Mouse (Mus musculus): Measurements from ENCODE around the gene Plekhd1.

Plekhd1 gene

DNA sequence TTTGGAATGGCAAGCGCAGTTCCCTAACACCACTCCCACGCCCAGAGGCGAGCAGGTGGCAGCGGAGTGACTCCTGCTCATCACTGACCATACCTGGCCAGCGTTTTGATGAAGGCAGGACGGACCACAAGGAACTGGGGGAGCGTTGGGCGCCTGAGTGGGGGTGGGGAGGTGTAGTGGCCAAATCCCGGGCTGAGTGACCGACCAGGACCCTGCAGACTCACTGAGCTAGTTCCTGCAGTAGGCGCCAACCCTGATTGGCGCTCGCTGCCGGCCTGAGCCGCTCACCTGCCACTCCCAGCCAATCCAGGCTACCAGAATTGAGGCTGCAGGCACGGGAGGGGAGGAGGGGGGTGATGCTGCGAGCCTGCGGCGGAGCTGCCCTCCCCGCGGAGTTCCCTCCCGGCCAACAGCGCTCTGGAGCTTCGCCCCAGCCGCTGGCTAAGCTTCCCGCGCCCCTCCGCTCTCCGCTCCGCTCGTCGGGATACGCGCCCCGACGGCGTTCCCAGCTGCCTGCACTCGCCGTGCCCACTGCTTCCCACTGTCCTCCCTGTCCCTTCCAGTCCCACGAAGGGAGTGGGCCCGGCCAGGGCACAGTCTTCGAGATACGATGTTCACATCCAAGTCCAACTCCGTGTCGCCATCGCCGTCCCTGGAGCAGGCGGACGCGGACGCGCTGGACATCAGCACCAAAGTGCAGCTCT is at the start of gene Plekhd1:
Gene Plekhd1, plus strand, starts transcription at position 323 of the 704 bp plus-strand sequence.
- no peak for DNase-seq (ENCODE audit: low read depth)

- peak; percentile 80 for DNase-seq (ENCODE audit: low read depth)
Observed at GRCm38 (mm10) chr12:80642725-80643692, 49.4 kb upstream of the Plekhd1 start.

GRCm38 (mm10) chr12:80643693-80644505 is 48.5 kb upstream of the Plekhd1 start, which contains the start of the genes Slc39a9 and Erh:
Gene Slc39a9 (plus strand): TSS chr12:80643883.
Gene Erh (minus strand): TSS chr12:80644341.
- DNase-seq (ENCODE audit: low read depth) = peak; percentile 96

GRCm38 (mm10) chr12:80644506-80644868 is 47.9 kb upstream of the Plekhd1 start:
- DNase-seq (ENCODE audit: low read depth) = no peak

- DNase-seq (ENCODE audit: low read depth) = no peak
Observed at GRCm38 (mm10) chr12:80646377-80646776, 46.0 kb upstream of the Plekhd1 start.

DNA sequence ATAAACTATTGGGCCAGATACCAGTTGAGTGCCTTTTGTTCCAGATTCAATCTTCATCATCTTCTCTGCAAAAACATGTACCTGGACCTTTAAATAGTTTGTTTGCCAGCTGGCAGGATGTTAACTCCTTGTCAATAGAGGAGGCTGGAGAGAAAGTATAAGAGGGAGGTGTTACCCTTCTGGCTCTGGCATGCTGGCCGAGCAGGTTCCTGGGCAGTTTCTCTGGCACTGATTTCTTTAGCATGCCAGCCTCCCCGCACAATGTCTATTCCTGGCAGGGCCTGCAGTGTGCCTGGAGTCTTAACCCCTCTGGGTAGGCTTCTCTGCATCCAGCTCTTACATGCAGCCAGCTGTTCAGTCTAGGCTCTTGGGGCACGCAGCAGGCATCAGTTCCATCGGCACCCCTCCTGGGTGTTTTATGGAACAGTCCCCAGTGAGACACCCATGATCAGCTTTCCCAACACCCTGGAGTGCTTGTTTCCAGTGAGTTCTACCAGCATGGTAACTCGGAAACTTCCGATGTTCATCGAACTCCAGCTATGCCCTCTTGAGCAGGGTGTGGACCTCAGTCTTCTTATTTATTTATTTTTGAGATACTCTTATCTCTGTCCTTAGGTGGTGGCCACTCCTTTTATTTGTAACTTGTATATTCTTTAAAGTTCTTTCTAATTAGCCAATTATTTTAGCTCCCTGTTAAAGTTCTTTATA is 38.3 kb upstream of the Plekhd1 start:
- no peak for DNase-seq (ENCODE audit: low read depth)

DNA sequence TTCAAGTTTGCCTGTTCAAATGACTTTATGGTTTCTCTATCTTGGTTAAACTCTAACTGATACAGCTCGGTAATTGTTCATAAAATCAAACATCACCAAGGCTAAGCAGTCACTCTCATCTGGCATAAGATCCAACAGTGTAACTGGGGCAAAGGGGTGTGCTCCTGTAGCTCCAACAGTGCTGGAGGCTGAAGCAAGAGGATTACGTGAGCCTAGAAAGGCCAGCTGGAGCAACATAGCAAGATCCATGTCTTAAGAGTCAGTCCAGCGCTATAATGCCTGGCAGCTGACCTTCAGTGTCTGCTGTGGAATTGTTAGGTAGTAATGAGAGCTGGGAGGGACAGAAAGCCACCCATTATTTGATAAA is 37.7 kb upstream of the Plekhd1 start:
- no peak for DNase-seq (ENCODE audit: low read depth)

GRCm38 (mm10) chr12:80658661-80659060 is 33.7 kb upstream of the Plekhd1 start:
- DNase-seq (ENCODE audit: low read depth) = no peak

DNA sequence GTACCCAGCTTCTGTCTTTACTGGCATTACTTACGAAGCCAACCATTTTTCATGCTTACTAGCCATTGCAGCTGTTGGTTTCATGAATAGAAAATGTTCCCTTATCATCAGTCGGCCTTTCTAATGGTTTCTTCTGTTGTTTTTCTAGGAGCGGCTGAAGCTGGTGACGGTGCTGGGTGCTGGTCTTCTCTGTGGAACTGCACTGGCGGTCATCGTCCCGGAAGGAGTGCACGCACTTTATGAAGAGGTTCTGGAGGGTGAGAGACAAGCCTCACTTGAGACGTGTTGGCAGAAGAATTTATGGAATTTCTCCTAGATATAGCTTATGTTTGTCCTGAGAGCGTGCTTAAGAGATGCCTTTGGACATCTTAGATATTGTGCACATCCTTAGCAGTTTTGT is 30.1 kb upstream of the Plekhd1 start:
- DNase-seq (ENCODE audit: low read depth) = no peak

DNA sequence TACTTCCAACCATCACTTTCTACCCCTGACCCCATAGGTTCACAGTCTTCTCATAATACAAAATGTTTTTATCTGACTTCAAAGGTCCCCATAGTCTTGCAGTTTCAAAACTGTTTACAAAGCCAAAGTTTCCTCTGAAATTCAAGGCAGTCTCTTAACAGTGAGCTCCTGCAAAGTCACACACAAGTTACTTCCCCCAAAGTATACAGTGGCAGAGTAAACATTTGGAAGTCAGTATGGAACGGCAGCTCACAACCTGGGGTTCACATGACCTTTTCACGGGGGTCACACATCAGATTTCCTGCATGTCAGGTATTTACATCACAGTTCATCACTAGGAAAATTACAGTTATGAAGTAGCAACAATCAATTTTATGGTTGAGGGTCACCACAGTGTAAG is 28.5 kb upstream of the Plekhd1 start:
- no peak for DNase-seq (ENCODE audit: low read depth)

- no peak for DNase-seq (ENCODE audit: low read depth)
Observed at GRCm38 (mm10) chr12:80668391-80668790, 24.0 kb upstream of the Plekhd1 start.

DNA sequence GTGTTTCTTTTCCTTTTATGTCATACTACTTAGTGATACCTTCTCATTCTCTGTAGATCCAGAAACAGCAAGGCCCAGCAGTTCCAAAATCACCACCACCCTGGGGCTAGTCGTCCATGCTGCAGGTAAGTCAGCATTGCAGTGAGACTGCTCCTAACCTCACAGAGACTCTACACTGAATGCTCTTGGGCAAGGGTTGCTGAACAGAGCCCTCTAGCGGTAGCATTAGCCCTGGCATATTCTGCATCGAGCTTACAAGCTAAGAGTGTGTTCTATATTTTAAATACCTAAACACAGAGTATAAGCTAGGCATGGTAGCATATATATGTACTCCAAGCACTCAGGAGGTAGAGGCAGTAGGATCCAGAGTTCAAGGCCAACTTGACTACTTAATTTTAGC is 19.2 kb upstream of the Plekhd1 start:
- DNase-seq (ENCODE audit: low read depth) = peak; percentile 67

GRCm38 (mm10) chr12:80681340-80681739 is 11.1 kb upstream of the Plekhd1 start:
- peak; percentile 18 for DNase-seq (ENCODE audit: low read depth)

DNA sequence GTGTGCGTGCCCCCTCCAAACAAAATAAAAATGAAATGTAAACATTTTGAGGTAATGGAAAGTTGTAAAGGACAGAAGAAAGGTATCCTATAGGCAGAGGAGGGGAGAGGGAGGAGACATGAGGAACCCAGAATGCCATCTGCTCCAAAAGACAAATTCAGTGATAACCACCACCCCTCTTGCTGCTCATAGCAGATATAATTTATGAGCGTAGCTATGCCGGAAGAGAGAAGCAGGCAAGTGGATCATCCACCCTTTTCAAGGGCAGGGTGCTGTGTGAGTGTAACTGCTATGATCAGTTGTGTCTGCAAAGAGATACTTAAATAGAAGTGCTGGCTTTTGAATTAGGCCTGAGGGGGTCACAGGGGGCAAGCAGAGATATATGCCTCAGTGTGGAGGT is 8.8 kb upstream of the Plekhd1 start:
- no peak for DNase-seq (ENCODE audit: low read depth)

DNA sequence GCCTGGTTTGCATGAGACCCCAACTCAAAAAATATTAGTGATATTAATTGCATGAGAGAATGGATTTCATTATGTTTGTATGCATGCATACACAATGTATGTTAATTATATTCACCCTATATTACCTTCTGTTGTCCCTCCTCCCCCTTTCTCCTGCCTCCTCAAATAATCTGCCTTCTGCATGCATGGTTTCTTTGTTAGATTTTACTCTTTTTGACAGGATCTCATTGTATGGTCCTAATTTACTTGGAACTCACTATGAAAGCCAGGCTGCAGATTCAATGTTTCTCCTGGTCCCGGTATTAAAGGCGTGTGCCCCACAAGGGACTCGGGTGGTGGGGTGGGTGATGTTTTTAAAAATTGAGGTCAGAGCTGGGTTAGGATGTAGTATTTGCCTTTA is 8.1 kb upstream of the Plekhd1 start:
- DNase-seq (ENCODE audit: low read depth) = no peak

DNA sequence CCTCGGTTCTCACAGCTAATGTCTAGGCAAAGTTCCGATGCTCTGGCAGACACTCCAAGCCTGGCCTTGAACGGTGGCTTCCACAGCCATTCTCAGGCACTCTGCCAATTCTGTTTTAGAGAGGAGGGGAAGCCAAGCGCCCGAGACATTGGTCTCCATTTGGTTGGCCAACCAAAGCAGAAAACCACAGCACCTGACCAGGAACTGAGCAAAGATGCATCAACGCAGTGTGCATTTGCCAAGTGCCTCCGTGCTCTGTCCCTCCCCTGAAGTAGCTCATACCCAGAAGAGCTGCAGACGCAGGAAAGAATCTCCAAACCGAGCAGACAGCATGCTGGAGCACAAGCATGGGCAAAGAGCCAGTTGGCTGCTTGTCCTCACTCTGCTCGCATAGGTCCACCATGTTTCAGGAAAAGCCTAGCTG is 4.6 kb upstream of the Plekhd1 start:
- no peak for DNase-seq (ENCODE audit: low read depth)

GRCm38 (mm10) chr12:80689696-80690095 is 2.7 kb upstream of the Plekhd1 start:
- DNase-seq (ENCODE audit: low read depth) = no peak

DNA sequence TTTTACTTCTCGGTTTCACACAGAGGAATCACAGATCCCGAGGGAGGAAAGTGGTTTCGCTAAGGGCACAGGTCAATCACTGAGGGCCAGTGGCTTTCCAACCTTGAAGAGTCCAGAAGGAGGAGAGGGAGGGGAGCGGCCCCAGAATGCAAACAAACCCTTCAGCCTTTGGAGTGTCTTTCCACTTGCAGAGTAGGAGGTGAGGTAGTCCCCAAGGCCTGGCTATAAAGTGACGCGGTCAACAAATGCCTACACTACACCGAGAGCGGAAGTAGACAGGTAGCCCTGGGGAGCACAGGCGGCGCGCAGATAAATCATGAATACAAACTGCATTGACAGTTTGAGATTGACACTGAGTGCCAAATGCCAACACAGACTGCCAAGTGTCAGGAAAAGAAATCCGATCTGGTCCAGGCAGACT is 710 bp upstream of the Plekhd1 start:
- no peak for DNase-seq (ENCODE audit: low read depth)

DNA sequence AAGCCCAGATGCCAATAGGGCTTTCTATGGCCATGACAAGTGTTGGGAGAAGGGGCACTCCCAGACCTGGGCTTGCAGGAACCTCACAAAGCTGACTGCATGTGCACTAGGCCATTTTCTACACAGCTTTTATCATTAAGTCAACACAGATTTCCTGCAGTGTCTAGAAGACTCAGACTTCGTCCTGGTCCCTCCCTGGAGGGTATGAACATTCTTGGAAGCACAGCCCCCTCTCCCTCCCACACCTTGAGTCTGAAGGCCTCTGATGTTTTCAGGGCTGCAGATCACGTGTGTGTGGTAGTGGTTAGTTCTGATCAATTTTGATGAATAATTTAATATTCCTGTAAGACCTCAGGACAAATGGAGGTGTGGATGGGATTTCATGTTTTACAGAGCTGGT is 1.3 kb downstream of the Plekhd1 start:
- DNase-seq (ENCODE audit: low read depth) = no peak

GRCm38 (mm10) chr12:80695004-80695403 is 2.6 kb downstream of the Plekhd1 start:
- no peak for DNase-seq (ENCODE audit: low read depth)

DNA sequence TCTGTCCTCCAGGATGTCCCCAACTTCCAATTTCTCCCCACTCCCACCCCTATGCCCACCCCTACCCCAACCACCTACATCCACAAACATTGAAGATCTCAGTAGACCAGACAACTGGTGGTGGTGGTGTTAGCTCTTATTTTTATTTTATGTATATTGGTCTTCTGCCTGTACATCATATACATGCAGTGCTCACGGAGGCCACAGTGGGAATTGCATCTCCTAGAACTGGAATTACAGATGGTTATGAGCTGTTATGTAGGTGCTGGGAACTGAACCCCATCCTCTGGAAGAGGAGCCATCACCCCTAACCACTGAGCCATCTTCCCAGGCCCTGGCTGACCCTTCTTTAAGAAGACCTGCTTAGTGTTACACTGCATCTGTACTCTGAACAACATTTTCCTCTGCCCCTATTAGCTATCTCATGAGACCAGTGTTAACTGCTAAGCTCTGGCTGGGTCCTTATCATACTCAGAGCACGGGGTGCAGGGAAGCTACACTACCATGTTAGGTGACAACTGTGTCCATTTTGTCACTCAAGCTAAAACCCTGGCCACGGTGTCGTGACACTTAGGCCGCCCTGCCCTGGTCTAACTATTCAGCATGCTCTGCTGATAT is 6.2 kb downstream of the Plekhd1 start:
- DNase-seq (ENCODE audit: low read depth) = no peak

Data from naive thymus-derived CD4-positive, alpha-beta T cell, adult 2 months (primary cell).